Mouse (Mus musculus) stomach, embryonic 14.5 days (tissue): ENCODE data around the gene H2afy. TPM values are rescaled to one million over a fixed set of nuclear protein-coding genes. Genes with fewer than 3 reads are reported as not detected.

Experiments
- ATAC-seq: fragments of 200-750 bp; cut with Nextera tagmentation; 2 replicates; pipeline ENCODE4 v1.8.0; 2017; ENCODE audit warnings: low read depth, moderate TSS enrichment; ENCODE audit not compliant: insufficient number of reproducible peaks, insufficient read depth, low FRiP score
- H3K27ac ChIP-seq: fragments of 300-500 bp; sonication (generic); 2 replicates; pipeline ENCODE4 v1.5.1; 2014; ENCODE audit warnings: mild to moderate bottlenecking, low read length, moderate library complexity, mixed read lengths
- H3K27me3 ChIP-seq: fragments of 300-500 bp; sonication (generic); 2 replicates; pipeline ENCODE4 v1.6.1; 2014; ENCODE audit warnings: low read length, control low read depth, mixed read lengths; ENCODE audit not compliant: control insufficient read depth, insufficient read depth
- H3K36me3 ChIP-seq: fragments of 300-500 bp; sonication (generic); 2 replicates; pipeline ENCODE4 v1.6.1; 2014; ENCODE audit warnings: mild to moderate bottlenecking, control low read depth, low read length, moderate library complexity, mixed read lengths; ENCODE audit not compliant: control insufficient read depth, insufficient read depth
- H3K4me1 ChIP-seq: fragments of 300-500 bp; sonication (generic); 2 replicates; pipeline ENCODE4 v1.6.1; 2014; ENCODE audit warnings: low read length, control low read depth, mixed read lengths; ENCODE audit not compliant: control insufficient read depth, insufficient read depth
- H3K4me2 ChIP-seq: fragments of 300-500 bp; sonication (generic); replicated peaks from 2 replicates; pipeline ENCODE4 v1.6.1; 2014; ENCODE audit warnings: low read depth, low read length, control low read depth
- H3K4me3 ChIP-seq: fragments of 300-500 bp; sonication (generic); 2 replicates; pipeline ENCODE4 v1.5.1; 2014; ENCODE audit warnings: low read depth, low read length, control low read depth
- H3K9ac ChIP-seq: fragments of 300-500 bp; sonication (generic); replicated peaks from 2 replicates; pipeline ENCODE4 v1.6.1; 2014; ENCODE audit warnings: low read depth, mild to moderate bottlenecking, control low read depth, low read length, moderate library complexity, mixed read lengths
- H3K9me3 ChIP-seq: fragments of 300-500 bp; sonication (generic); 2 replicates; pipeline ENCODE4 v1.6.1; 2016; ENCODE audit warnings: low read depth, low read length, control low read depth; ENCODE audit not compliant: control insufficient read depth
- WGBS: fragments of 180-500 bp; shearing (Covaris S2); extraction: QIAGEN DNeasy Blood & Tissue Kit; methylation state at CpG from one replicate; pipeline ENCODE4 v1.1.7; 2014; 5-methylcytosine and 5-hydroxymethylcytosine counted together
- polyA plus RNA-seq: library from polyadenylated mRNA; unstranded; fragments of >200 nt; fragmentation: Nextera tagmentation; extraction: Ambion mirVana; gene quantifications from 2 replicates; pipeline ENCODE4 v1.2.1, GENCODE M21; 2014

Gene H2afy
- polyA plus RNA-seq, 1 experiment from 2014 or later, result 375 TPM

- Histone ChIP-seq H3K9ac (no peak overlapping the region), H3K27ac (no peak overlapping the region), H3K9me3 (no peaks in the 10 kb centered on the region), H3K4me1 (peaks cover 20% of the 10 kb centered on the region), H3K4me2 (no peak overlapping the region), H3K36me3 (no peaks in the 10 kb centered on the region), H3K27me3 (no peaks in the 10 kb centered on the region), H3K4me3 (no peak overlapping the region)
- ATAC-seq, result no peak
- 51% methylated on average over 6 of the region's 6 CpGs for WGBS
Observed at GRCm38 (mm10) chr13:56139167-56139751, 3.1 kb upstream of the H2afy start.

GRCm38 (mm10) chr13:56135231-56136052, 719 bp downstream of the H2afy start:
- Histone ChIP-seq H3K27me3 (no peaks in the 10 kb centered on the region), H3K4me1 (peaks cover 24% of the 10 kb centered on the region), H3K4me3 (peak overlapping the region; percentile 98), H3K9ac (peak overlapping the region; percentile 99), H3K4me2 (peak overlapping the region; percentile 79), H3K27ac (peak overlapping the region; percentile 93), H3K9me3 (no peaks in the 10 kb centered on the region), H3K36me3 (peaks cover 2% of the 10 kb centered on the region; the same call in 1 of the 2 replicates)
- ATAC-seq, result peak; percentile 82
- WGBS, result under 1% methylated on average over 76 of the region's 89 CpGs

GRCm38 (mm10) chr13:56134631-56135181, 1.5 kb downstream of the H2afy start:
- peak overlapping the region; percentile 79 for H3K4me2 ChIP-seq
- H3K4me1 ChIP-seq, result peaks cover 24% of the 10 kb centered on the region
- H3K36me3 ChIP-seq, result peaks cover 9% of the 10 kb centered on the region; the same call in 1 of the 2 replicates
- no peaks in the 10 kb centered on the region for H3K27me3 ChIP-seq
- H3K27ac ChIP-seq, result peak overlapping the region; percentile 93
- no peaks in the 10 kb centered on the region for H3K9me3 ChIP-seq
- H3K4me3 ChIP-seq, result peak overlapping the region; percentile 98
- WGBS, result 1% methylated on average over 50 of the region's 50 CpGs
- H3K9ac ChIP-seq, result peak overlapping the region; percentile 99
- no peak for ATAC-seq

DNA sequence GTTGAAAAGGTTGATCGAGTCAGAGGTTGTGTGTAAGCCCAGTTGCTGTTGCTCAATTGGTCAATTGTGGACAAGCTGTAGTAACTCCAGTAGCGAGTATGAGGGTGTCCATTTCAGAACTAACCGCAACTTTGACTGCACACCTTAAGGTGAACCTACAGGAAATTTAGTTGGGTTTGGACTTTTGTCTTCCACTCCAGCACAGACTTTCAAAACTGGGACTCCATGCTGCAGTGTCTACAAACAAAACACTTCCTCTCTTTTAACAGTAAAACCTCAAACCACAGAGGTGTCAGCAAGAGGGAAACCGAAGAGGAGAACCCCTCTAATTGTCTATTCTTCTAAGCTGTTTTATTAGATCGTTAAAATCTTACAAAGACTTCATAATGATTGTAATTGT, 2.1 kb downstream of the H2afy start:
- peak overlapping the region; percentile 98 for H3K4me3 ChIP-seq

DNA sequence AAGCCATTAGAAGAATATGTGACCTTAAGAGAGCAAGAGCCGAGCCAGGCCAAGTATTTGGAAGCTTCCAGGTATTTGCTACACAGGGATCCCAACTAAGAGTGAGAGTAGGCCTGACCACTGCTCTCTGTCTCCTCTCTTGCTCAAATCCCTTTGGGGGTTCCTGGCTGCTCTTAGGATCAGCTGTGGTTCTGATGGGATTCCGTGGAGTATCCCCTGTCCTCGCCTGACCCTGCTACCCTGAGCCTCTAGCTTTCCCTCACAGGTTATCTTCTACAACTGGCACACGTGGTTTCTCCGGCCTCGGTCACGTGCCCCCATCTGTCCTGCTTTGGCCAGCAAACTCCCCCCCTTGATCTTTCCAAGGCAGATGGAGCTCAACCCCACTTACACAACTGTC, 3.2 kb downstream of the H2afy start:
- no peak overlapping the region; the same call in 1 of the 2 replicates for H3K9ac ChIP-seq

More for the DNA sequence above, 2.1 kb downstream of the H2afy start:
- no peak for ATAC-seq
- Histone ChIP-seq H3K9me3 (no peaks in the 10 kb centered on the region), H3K36me3 (peaks cover 9% of the 10 kb centered on the region; the same call in 1 of the 2 replicates), H3K4me1 (peaks cover 24% of the 10 kb centered on the region), H3K4me2 (peak overlapping the region; percentile 79), H3K27ac (peak overlapping the region; percentile 93; the same call in 1 of the 2 replicates), H3K27me3 (no peaks in the 10 kb centered on the region), H3K9ac (peak overlapping the region; percentile 99)
- 41% methylated on average over 5 of the region's 5 CpGs for WGBS

GRCm38 (mm10) chr13:56132326-56132936, 3.7 kb downstream of the H2afy start:
- H3K4me3 ChIP-seq, result no peak overlapping the region
- H3K36me3 ChIP-seq, result peaks cover 19% of the 10 kb centered on the region
- no peak overlapping the region for H3K9ac ChIP-seq
- H3K4me1 ChIP-seq, result peaks cover 24% of the 10 kb centered on the region
- 72% methylated on average over 11 of the region's 11 CpGs for WGBS
- no peak overlapping the region for H3K27ac ChIP-seq
- no peaks in the 10 kb centered on the region for H3K9me3 ChIP-seq
- no peak for ATAC-seq
- peak overlapping the region; percentile 79; the same call in 1 of the 2 replicates for H3K4me2 ChIP-seq
- H3K27me3 ChIP-seq, result no peaks in the 10 kb centered on the region

More for the DNA sequence above, 3.2 kb downstream of the H2afy start:
- Histone ChIP-seq H3K27ac (no peak overlapping the region), H3K4me2 (peak overlapping the region; percentile 79; the same call in 1 of the 2 replicates), H3K36me3 (peaks cover 14% of the 10 kb centered on the region), H3K4me3 (0 out of 2 replicates have a peak overlapping the region, but pooled peaks have one; percentile 98), H3K27me3 (no peaks in the 10 kb centered on the region), H3K4me1 (peaks cover 24% of the 10 kb centered on the region), H3K9me3 (no peaks in the 10 kb centered on the region)
- WGBS, result 72% methylated on average over 7 of the region's 7 CpGs
- ATAC-seq, result no peak

GRCm38 (mm10) chr13:56130544-56130943, 5.6 kb downstream of the H2afy start:
- Histone ChIP-seq H3K4me2 (no peak overlapping the region), H3K4me1 (peaks cover 17% of the 10 kb centered on the region), H3K9ac (no peak overlapping the region), H3K4me3 (no peak overlapping the region), H3K9me3 (no peaks in the 10 kb centered on the region), H3K36me3 (peaks cover 36% of the 10 kb centered on the region), H3K27me3 (no peaks in the 10 kb centered on the region), H3K27ac (no peak overlapping the region)
- no peak for ATAC-seq
- 65% methylated on average over 8 of the region's 8 CpGs for WGBS

GRCm38 (mm10) chr13:56129578-56129977, 6.6 kb downstream of the H2afy start:
- peaks cover 45% of the 10 kb centered on the region for H3K36me3 ChIP-seq
- no peaks in the 10 kb centered on the region for H3K9me3 ChIP-seq
- no peak for ATAC-seq
- H3K9ac ChIP-seq, result no peak overlapping the region
- H3K4me1 ChIP-seq, result peaks cover 17% of the 10 kb centered on the region
- H3K4me2 ChIP-seq, result no peak overlapping the region
- WGBS, result 96% methylated on average over 3 of the region's 3 CpGs
- no peaks in the 10 kb centered on the region for H3K27me3 ChIP-seq
- no peak overlapping the region for H3K27ac ChIP-seq
- H3K4me3 ChIP-seq, result no peak overlapping the region
